Mouse (Mus musculus) heart, adult 2 months (tissue): ENCODE measurements at regions not wholly inside any gene's neighbourhood (a gene's known extent, or its start where the extent isn't known, plus 50 kb on each side); places are given as distances from the start of the nearest gene placed in this dataset.

ENCODE experiments used
- CTCF ChIP-seq: fragments of 200-600 bp; IDR thresholded peaks from 2 replicates; pipeline ENCODE4 v1.8.1; 2022; ENCODE audit warnings: antibody characterized with exemption, mild to moderate bottlenecking, moderate library complexity
- EP300 ChIP-seq: fragments of 200-500 bp; IDR thresholded peaks from 2 replicates; pipeline ENCODE4 v1.6.1; 2011; ENCODE audit warnings: low read depth, low read length, control low read depth; ENCODE audit not compliant: insufficient read depth
- POLR2A ChIP-seq: fragments of 200-500 bp; IDR thresholded peaks from 2 replicates; pipeline ENCODE4 v1.6.1; 2011; ENCODE audit warnings: mild to moderate bottlenecking, low read depth, low read length, control low read depth; ENCODE audit not compliant: insufficient read depth

DNA sequence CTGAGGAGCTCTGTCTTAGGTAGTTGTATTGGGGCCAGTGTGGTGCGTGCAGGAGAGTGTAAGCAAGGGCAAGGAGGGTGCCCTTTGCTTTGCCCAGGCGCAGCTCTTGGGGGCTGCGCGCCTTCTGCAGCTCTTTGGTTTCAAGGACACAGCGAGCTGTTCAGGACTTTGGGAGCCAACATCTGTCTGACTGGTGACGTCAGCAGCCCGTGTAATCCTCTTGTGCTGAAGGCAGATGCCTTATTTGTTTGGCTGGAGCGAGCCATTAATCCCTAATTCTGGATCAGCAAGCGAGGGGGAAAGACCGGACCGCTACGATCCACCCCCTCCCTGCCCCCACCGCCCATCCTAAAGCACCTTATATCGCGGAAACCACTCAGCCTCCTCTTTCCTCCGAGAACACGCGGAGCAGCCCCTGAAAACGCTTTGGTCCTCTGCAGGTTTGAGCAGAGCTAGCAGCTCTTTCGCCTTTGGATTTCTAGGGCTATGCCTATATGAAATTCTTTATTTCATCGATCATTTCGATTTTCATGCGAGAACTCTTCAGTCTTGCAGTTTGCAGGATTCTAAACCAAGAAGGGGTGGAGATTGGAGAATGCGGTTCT, 154.5 kb upstream of the Cypt12 start:
- no peak for TF ChIP-seq CTCF
- no peak for TF ChIP-seq POLR2A
- TF ChIP-seq EP300: no peak
